Comparison of ENCODE assay signal across 9 mouse cellular contexts in genomic region chr10:18910898-18911297, GRCm38 (mm10).
A peak's percentile ranks its signal among the peaks of the same experiment; 100 is the strongest.
DNase-seq lines count a peak whose midpoint lies in the region; ATAC-seq and TF ChIP-seq lines count a peak whose summit lies in the region.
"Had no signal": no experiment of that assay in that cellular context is flagged by ENCODE, and none has a peak within 500 bp of the region (broad histone marks: within the 10 kb centered on the region; RNA-seq: fewer than 3 reads in every experiment).

No protein-coding gene starts in this region.

- TF ChIP-seq EP300 in heart, adult 2 months (IDR thresholded peaks at IDR 0.05; ENCODE audit: insufficient read depth, low read depth, low read length): no peak

- intact Hi-C loops in heart, adult 2 months (cut with DNase I): no loop called here
- intact Hi-C loops in left cerebral cortex, postnatal 4 days (cut with DNase I): no loop called here

- H3K27ac ChIP-seq in heart, adult 2 months: no peak overlapping the region
- no peak overlapping the region for H3K27ac ChIP-seq in heart, embryonic 10.5 days
- H3K27ac ChIP-seq in forebrain, embryonic 13.5 days: no peak overlapping the region
- no peak overlapping the region for H3K27ac ChIP-seq in hindbrain, embryonic 13.5 days
- H3K27ac ChIP-seq: limb, embryonic 12.5 days had no signal

- TF ChIP-seq POLR2A in heart, adult 2 months (IDR thresholded peaks at IDR 0.05; ENCODE audit: insufficient read depth, low read depth, low read length): no peak

- no peaks in the 10 kb centered on the region for H3K79me2 ChIP-seq in heart, adult 2 months (replicated peaks; ENCODE audit: control insufficient read depth, insufficient read depth, low read length)

- no peak overlapping the region for H3K4me3 ChIP-seq in heart, adult 2 months
- H3K4me3 ChIP-seq in heart, embryonic 10.5 days: no peak overlapping the region
- no peak overlapping the region for H3K4me3 ChIP-seq in forebrain, embryonic 13.5 days
- H3K4me3 ChIP-seq in hindbrain, embryonic 13.5 days: no peak overlapping the region
- H3K4me3 ChIP-seq: limb, embryonic 12.5 days had no signal

- no peaks in the 10 kb centered on the region for H3K27me3 ChIP-seq in heart, adult 2 months (ENCODE audit: control insufficient read depth, insufficient read depth, low read length)
- no peaks in the 10 kb centered on the region for H3K27me3 ChIP-seq in heart, embryonic 10.5 days (ENCODE audit: insufficient read depth, poor library complexity, severe bottlenecking)
- H3K27me3 ChIP-seq in forebrain, embryonic 13.5 days: no peaks in the 10 kb centered on the region
- H3K27me3 ChIP-seq in hindbrain, embryonic 13.5 days: no peaks in the 10 kb centered on the region
- H3K27me3 ChIP-seq: limb, embryonic 12.5 days had no signal

- TF ChIP-seq CTCF in heart, adult 2 months (IDR thresholded peaks at IDR 0.05): peak; percentile 64

- 18% methylated on average over 2 of the region's 2 CpGs for WGBS in heart, adult 2 months
- 12% methylated on average over 2 of the region's 2 CpGs for WGBS in heart, embryonic 10.5 days
- 9% methylated on average over 2 of the region's 2 CpGs for WGBS in forebrain, embryonic 13.5 days
- WGBS in hindbrain, embryonic 13.5 days: 19% methylated on average over 2 of the region's 2 CpGs

- peak; percentile 75 for ATAC-seq in forebrain, embryonic 13.5 days
- ATAC-seq in hindbrain, embryonic 13.5 days (ENCODE audit: low FRiP score): no peak

- H3K9me3 ChIP-seq in heart, embryonic 10.5 days: no peaks in the 10 kb centered on the region
- no peaks in the 10 kb centered on the region for H3K9me3 ChIP-seq in forebrain, embryonic 13.5 days (replicated peaks)
- H3K9me3 ChIP-seq in hindbrain, embryonic 13.5 days: no peaks in the 10 kb centered on the region
- H3K9me3 ChIP-seq: limb, embryonic 12.5 days had no signal

- H3K36me3 ChIP-seq in heart, adult 2 months (ENCODE audit: control insufficient read depth, insufficient read depth, low read length): no peaks in the 10 kb centered on the region
- H3K36me3 ChIP-seq in heart, embryonic 10.5 days: no peaks in the 10 kb centered on the region
- H3K36me3 ChIP-seq in forebrain, embryonic 13.5 days (ENCODE audit: poor library complexity, severe bottlenecking): no peaks in the 10 kb centered on the region
- H3K36me3 ChIP-seq in hindbrain, embryonic 13.5 days: no peaks in the 10 kb centered on the region
- H3K36me3 ChIP-seq: limb, embryonic 12.5 days had no signal

- H3K4me1 ChIP-seq in heart, adult 2 months (ENCODE audit: control insufficient read depth, insufficient read depth, low read length): no peaks in the 10 kb centered on the region
- H3K4me1 ChIP-seq in heart, embryonic 10.5 days: no peaks in the 10 kb centered on the region
- no peaks in the 10 kb centered on the region for H3K4me1 ChIP-seq in forebrain, embryonic 13.5 days
- H3K4me1 ChIP-seq in hindbrain, embryonic 13.5 days (replicated peaks): no peaks in the 10 kb centered on the region
- H3K4me1 ChIP-seq: limb, embryonic 12.5 days had no signal

- H3K4me2 ChIP-seq in forebrain, embryonic 13.5 days: no peak overlapping the region
- H3K4me2 ChIP-seq in hindbrain, embryonic 13.5 days: no peak overlapping the region
- H3K4me2 ChIP-seq: limb, embryonic 12.5 days had no signal

- peak in 1 of 2 experiments; percentile 6 for DNase-seq in heart, adult 2 months
- DNase-seq in heart, embryonic 10.5 days (ENCODE audit: low spot score): no peak
- DNase-seq in 3T3-L1 (ENCODE audit: low read depth, low spot score) (peak; percentile 18), R1 (ENCODE audit: low read depth, low spot score) (peak; percentile 71)
- DNase-seq in left cerebral cortex, postnatal 4 days: peak; percentile 27
- DNase-seq in retina, postnatal 1 day: peak; percentile 68

- H3K9ac ChIP-seq in heart, adult 2 months (ENCODE audit: low read depth, low read length): no peak overlapping the region
- H3K9ac ChIP-seq in forebrain, embryonic 13.5 days: no peak overlapping the region
- H3K9ac ChIP-seq in hindbrain, embryonic 13.5 days: no peak overlapping the region
- H3K9ac ChIP-seq: limb, embryonic 12.5 days had no signal
